Mouse (Mus musculus): ENCODE measurements around the gene Pfn2. TPM values are rescaled to one million over a fixed set of nuclear protein-coding genes. Genes with fewer than 3 reads are reported as not detected.
A peak's percentile ranks its signal among the peaks of the same experiment; 100 is the strongest.
"Not testable (repeated sequence)": the region's sequence is repeated elsewhere in the genome, so short reads cannot be mapped to it uniquely, and the experiment has no call there.

Gene Pfn2
- 3.9 and 4.9 TPM in 2 replicates for polyA plus RNA-seq (2015; fragmentation: Nextera tagmentation; extraction: Ambion mirVana)

GRCm38 (mm10) chr3:57847760-57848185 lies at the start of gene Pfn2:
Gene Pfn2 (minus strand): TSS chr3:57848079.
- no peaks in the 10 kb centered on the region for H3K9me3 ChIP-seq (replicated peaks)
- peak within 1 kb of the TSS; percentile 46; the same call in 1 of the 2 replicates for H3K9ac ChIP-seq
- under 1% methylated on average over 49 of the region's 52 CpGs for WGBS (ENCODE audit: insufficient replicate concordance)
- ATAC-seq (ENCODE audit: insufficient read depth), result peak; percentile 52
- H3K4me1 ChIP-seq (replicated peaks), result peaks cover 7% of the 10 kb centered on the region; the same call in 1 of the 2 replicates
- peak within 1 kb of the TSS; percentile 63 for H3K4me3 ChIP-seq (replicated peaks)
- no peaks in the 10 kb centered on the region for H3K36me3 ChIP-seq (replicated peaks)
- H3K4me2 ChIP-seq, result peak within 1 kb of the TSS; percentile 83
- H3K27me3 ChIP-seq, result peaks cover 37% of the 10 kb centered on the region
- no peak within 1 kb of the TSS for H3K27ac ChIP-seq (replicated peaks)

- no peak overlapping the region for H3K27ac ChIP-seq (replicated peaks)
- 49% methylated on average over 3 of the region's 3 CpGs for WGBS (ENCODE audit: insufficient replicate concordance)
- no peaks in the 10 kb centered on the region for H3K27me3 ChIP-seq
- no peaks in the 10 kb centered on the region for H3K9me3 ChIP-seq (replicated peaks)
- no peak overlapping the region for H3K4me3 ChIP-seq (replicated peaks)
- no peak for ATAC-seq (ENCODE audit: insufficient read depth)
- no peaks in the 10 kb centered on the region for H3K4me1 ChIP-seq (replicated peaks)
- no peaks in the 10 kb centered on the region for H3K36me3 ChIP-seq (replicated peaks)
- H3K4me2 ChIP-seq, result no peak overlapping the region
- no peak overlapping the region for H3K9ac ChIP-seq
Observed at GRCm38 (mm10) chr3:57882945-57883344, 35.1 kb upstream of the Pfn2 start.

- Histone ChIP-seq H3K4me3 (replicated peaks) (peak overlapping the region; percentile 63), H3K9ac (peak overlapping the region; percentile 46; the same call in 1 of the 2 replicates), H3K36me3 (replicated peaks) (no peaks in the 10 kb centered on the region), H3K27ac (replicated peaks) (no peak overlapping the region), H3K9me3 (replicated peaks) (no peaks in the 10 kb centered on the region), H3K27me3 (peaks cover 37% of the 10 kb centered on the region), H3K4me2 (peak overlapping the region; percentile 83), H3K4me1 (replicated peaks) (peaks cover 7% of the 10 kb centered on the region; the same call in 1 of the 2 replicates)
- peak; percentile 75 for ATAC-seq (ENCODE audit: insufficient read depth)
- under 1% methylated on average over 88 of the region's 104 CpGs for WGBS (ENCODE audit: insufficient replicate concordance)
Observed at GRCm38 (mm10) chr3:57846912-57847759, 743 bp downstream of the Pfn2 start.

GRCm38 (mm10) chr3:57846662-57846911 lies 1.3 kb downstream of the Pfn2 start:
- ATAC-seq (ENCODE audit: insufficient read depth), result no peak
- no peak overlapping the region for H3K27ac ChIP-seq (replicated peaks)
- H3K36me3 ChIP-seq (replicated peaks), result no peaks in the 10 kb centered on the region
- peaks cover 37% of the 10 kb centered on the region for H3K27me3 ChIP-seq
- WGBS (ENCODE audit: insufficient replicate concordance), result 8% methylated on average over 9 of the region's 9 CpGs
- H3K4me2 ChIP-seq, result peak overlapping the region; percentile 83
- H3K9me3 ChIP-seq (replicated peaks), result no peaks in the 10 kb centered on the region
- H3K4me1 ChIP-seq (replicated peaks), result peaks cover 7% of the 10 kb centered on the region; the same call in 1 of the 2 replicates
- 0 out of 2 replicates have a peak overlapping the region, but pooled peaks have one; percentile 46 for H3K9ac ChIP-seq
- peak overlapping the region; percentile 63 for H3K4me3 ChIP-seq (replicated peaks)

- no peaks in the 10 kb centered on the region for H3K9me3 ChIP-seq (replicated peaks)
- H3K4me2 ChIP-seq, result peak overlapping the region; percentile 83
- no peak overlapping the region for H3K27ac ChIP-seq (replicated peaks)
- no peak for ATAC-seq (ENCODE audit: insufficient read depth)
- peak overlapping the region; percentile 63 for H3K4me3 ChIP-seq (replicated peaks)
- no peaks in the 10 kb centered on the region for H3K36me3 ChIP-seq (replicated peaks)
- peaks cover 37% of the 10 kb centered on the region for H3K27me3 ChIP-seq
- H3K4me1 ChIP-seq (replicated peaks), result peaks cover 7% of the 10 kb centered on the region; the same call in 1 of the 2 replicates
- no peak overlapping the region for H3K9ac ChIP-seq
- WGBS (ENCODE audit: insufficient replicate concordance), result 44% methylated on average over 11 of the region's 11 CpGs
Observed at GRCm38 (mm10) chr3:57845786-57846661, 1.9 kb downstream of the Pfn2 start.

GRCm38 (mm10) chr3:57843775-57844174 lies 4.1 kb downstream of the Pfn2 start:
- H3K4me3 ChIP-seq (replicated peaks), result no peak overlapping the region
- no peak overlapping the region for H3K27ac ChIP-seq (replicated peaks)
- H3K9ac ChIP-seq, result no peak overlapping the region
- H3K4me1 ChIP-seq (replicated peaks), result peaks cover 7% of the 10 kb centered on the region; the same call in 1 of the 2 replicates
- no peaks in the 10 kb centered on the region for H3K36me3 ChIP-seq (replicated peaks)
- H3K9me3 ChIP-seq (replicated peaks), result no peaks in the 10 kb centered on the region
- no peak overlapping the region for H3K4me2 ChIP-seq
- no peak for ATAC-seq (ENCODE audit: insufficient read depth)
- H3K27me3 ChIP-seq, result peaks cover 31% of the 10 kb centered on the region

GRCm38 (mm10) chr3:57836911-57837310 lies 11.0 kb downstream of the Pfn2 start:
- no peak for ATAC-seq (ENCODE audit: insufficient read depth)
- 76% methylated on average over 4 of the region's 4 CpGs for WGBS (ENCODE audit: insufficient replicate concordance)
- Histone ChIP-seq H3K9me3 (replicated peaks) (no peaks in the 10 kb centered on the region), H3K36me3 (replicated peaks) (no peaks in the 10 kb centered on the region), H3K27me3 (no peaks in the 10 kb centered on the region), H3K4me1 (replicated peaks) (no peaks in the 10 kb centered on the region), H3K4me3 (replicated peaks) (no peak overlapping the region), H3K4me2 (no peak overlapping the region), H3K27ac (replicated peaks) (no peak overlapping the region), H3K9ac (no peak overlapping the region)

- no peaks in the 10 kb centered on the region for H3K9me3 ChIP-seq (replicated peaks)
- 78% methylated on average over 11 of the region's 11 CpGs for WGBS (ENCODE audit: insufficient replicate concordance)
- no peak overlapping the region for H3K4me2 ChIP-seq
- H3K4me3 ChIP-seq (replicated peaks), result no peak overlapping the region
- no peak overlapping the region for H3K9ac ChIP-seq
- no peaks in the 10 kb centered on the region for H3K27me3 ChIP-seq
- H3K4me1 ChIP-seq (replicated peaks), result no peaks in the 10 kb centered on the region
- ATAC-seq (ENCODE audit: insufficient read depth), result no peak
- H3K27ac ChIP-seq (replicated peaks), result no peak overlapping the region
- no peaks in the 10 kb centered on the region for H3K36me3 ChIP-seq (replicated peaks)
Observed at GRCm38 (mm10) chr3:57833585-57833984, 14.3 kb downstream of the Pfn2 start.

- WGBS (ENCODE audit: insufficient replicate concordance), result 75% methylated on average over 3 of the region's 3 CpGs
Observed at GRCm38 (mm10) chr3:57825866-57826265, 22.0 kb downstream of the Pfn2 start.

GRCm38 (mm10) chr3:57815447-57815846 lies 32.4 kb downstream of the Pfn2 start:
- Histone ChIP-seq H3K9ac (no peak overlapping the region), H3K4me2 (no peak overlapping the region), H3K27ac (replicated peaks) (no peak overlapping the region), H3K4me1 (replicated peaks) (no peaks in the 10 kb centered on the region), H3K9me3 (replicated peaks) (no peaks in the 10 kb centered on the region), H3K4me3 (replicated peaks) (no peak overlapping the region), H3K27me3 (no peaks in the 10 kb centered on the region), H3K36me3 (replicated peaks) (no peaks in the 10 kb centered on the region)
- no peak for ATAC-seq (ENCODE audit: insufficient read depth)
- WGBS (ENCODE audit: insufficient replicate concordance), result 80% methylated on average over 6 of the region's 6 CpGs

More at GRCm38 (mm10) chr3:57825866-57826265, 22.0 kb downstream of the Pfn2 start:
- Histone ChIP-seq H3K9me3 (replicated peaks) (no peaks in the 10 kb centered on the region), H3K9ac (no peak overlapping the region), H3K27me3 (no peaks in the 10 kb centered on the region), H3K4me2 (no peak overlapping the region), H3K4me3 (replicated peaks) (no peak overlapping the region), H3K27ac (replicated peaks) (no peak overlapping the region), H3K4me1 (replicated peaks) (no peaks in the 10 kb centered on the region), H3K36me3 (replicated peaks) (no peaks in the 10 kb centered on the region)
- ATAC-seq (ENCODE audit: insufficient read depth), result no peak

- H3K9ac ChIP-seq; ATAC-seq (ENCODE audit: insufficient read depth); H3K36me3 ChIP-seq (replicated peaks); H3K27ac ChIP-seq (replicated peaks); H3K4me1 ChIP-seq (replicated peaks); H3K4me3 ChIP-seq (replicated peaks); H3K4me2 ChIP-seq; H3K27me3 ChIP-seq; H3K9me3 ChIP-seq (replicated peaks): not testable (repeated sequence)
- WGBS (ENCODE audit: insufficient replicate concordance), result 67% methylated on average over 6 of the region's 6 CpGs
Observed at GRCm38 (mm10) chr3:57795071-57795470, 52.8 kb downstream of the Pfn2 start.

All from liver, embryonic 15.5 days (tissue).